Mouse (Mus musculus) gonadal fat pad, adult 2 months (tissue): ENCODE data around the gene Ipo13. TPM values are rescaled to one million over a fixed set of nuclear protein-coding genes. Genes with fewer than 3 reads are reported as not detected.

Source experiments
- DNase-seq: peaks from one replicate; pipeline ENCODE4 v3.0.0-alpha.2; 2012; ENCODE audit warnings: low read depth
- polyA plus RNA-seq: library from polyadenylated mRNA; depleted of rRNA; stranded (reverse); fragments of >200 nt; gene quantifications from 2 replicates; pipeline ENCODE4 v1.2.3, GENCODE M21; 2012

Ipo13 gene
- polyA plus RNA-seq, 1 experiment, result 58.7 TPM

GRCm38 (mm10) chr4:117882701-117883691 lies 31.8 kb downstream of the Ipo13 start, which contains the start of gene B4galt2:
Gene B4galt2, minus strand, starts transcription at chr4:117883487.
- DNase-seq, result no peak

- DNase-seq, result no peak
These were observed 36.1 kb downstream of the Ipo13 start for GRCm38 (mm10) chr4:117878703-117879102.

- DNase-seq, result no peak
These were observed 36.5 kb downstream of the Ipo13 start for GRCm38 (mm10) chr4:117878301-117878700.

- no peak for DNase-seq
These were observed 41.2 kb downstream of the Ipo13 start for GRCm38 (mm10) chr4:117873615-117874014.

GRCm38 (mm10) chr4:117872471-117872886 lies 42.3 kb downstream of the Ipo13 start, which contains the start of gene Ccdc24:
Gene Ccdc24, minus strand, starts transcription at chr4:117872557.
- DNase-seq, result no peak

GRCm38 (mm10) chr4:117871787-117872186 lies 43.0 kb downstream of the Ipo13 start:
- no peak for DNase-seq

GRCm38 (mm10) chr4:117870437-117870836 lies 44.4 kb downstream of the Ipo13 start:
- DNase-seq, result no peak

GRCm38 (mm10) chr4:117869317-117869716 lies 45.5 kb downstream of the Ipo13 start:
- DNase-seq, result no peak

- no peak for DNase-seq
These were observed 47.0 kb downstream of the Ipo13 start for GRCm38 (mm10) chr4:117867823-117868222.

- DNase-seq, result no peak
These were observed 47.8 kb downstream of the Ipo13 start for GRCm38 (mm10) chr4:117867000-117867399.

- DNase-seq, result no peak
These were observed 48.7 kb downstream of the Ipo13 start for GRCm38 (mm10) chr4:117866083-117866482.

- no peak for DNase-seq
These were observed 52.0 kb downstream of the Ipo13 start for GRCm38 (mm10) chr4:117862823-117863222.

GRCm38 (mm10) chr4:117860570-117860969 lies 54.2 kb downstream of the Ipo13 start:
- no peak for DNase-seq

- no peak for DNase-seq
These were observed 56.0 kb downstream of the Ipo13 start for GRCm38 (mm10) chr4:117858794-117859193.

GRCm38 (mm10) chr4:117855146-117855545 lies 59.7 kb downstream of the Ipo13 start:
- DNase-seq, result no peak

- DNase-seq, result no peak
These were observed 62.5 kb downstream of the Ipo13 start for GRCm38 (mm10) chr4:117852152-117852868.

- DNase-seq, result no peak
These were observed 63.9 kb downstream of the Ipo13 start for GRCm38 (mm10) chr4:117850871-117851270.

GRCm38 (mm10) chr4:117850176-117850575 lies 64.6 kb downstream of the Ipo13 start:
- DNase-seq, result no peak

- DNase-seq, result no peak
These were observed 65.3 kb downstream of the Ipo13 start for GRCm38 (mm10) chr4:117849506-117849905.

GRCm38 (mm10) chr4:117849063-117849462 lies 65.7 kb downstream of the Ipo13 start:
- no peak for DNase-seq

GRCm38 (mm10) chr4:117847011-117847410 lies 67.8 kb downstream of the Ipo13 start:
- DNase-seq, result no peak

- no peak for DNase-seq
These were observed 68.5 kb downstream of the Ipo13 start for GRCm38 (mm10) chr4:117846261-117846660.
